Mouse (Mus musculus) monocyte, adult 2 months (primary cell): ENCODE measurements around the gene Msl1.

Source experiments
- DNase-seq, 2 experiments: peaks; one replicate each; pipeline ENCODE4 v3.0.0; 2022; ENCODE audit warnings: low spot score in 2 of 2, low read depth in 1 of 2

Gene Msl1

GRCm38 (mm10) chr11:98837917-98838316 is 42.6 kb downstream of the Msl1 start:
- no peak for DNase-seq

DNA sequence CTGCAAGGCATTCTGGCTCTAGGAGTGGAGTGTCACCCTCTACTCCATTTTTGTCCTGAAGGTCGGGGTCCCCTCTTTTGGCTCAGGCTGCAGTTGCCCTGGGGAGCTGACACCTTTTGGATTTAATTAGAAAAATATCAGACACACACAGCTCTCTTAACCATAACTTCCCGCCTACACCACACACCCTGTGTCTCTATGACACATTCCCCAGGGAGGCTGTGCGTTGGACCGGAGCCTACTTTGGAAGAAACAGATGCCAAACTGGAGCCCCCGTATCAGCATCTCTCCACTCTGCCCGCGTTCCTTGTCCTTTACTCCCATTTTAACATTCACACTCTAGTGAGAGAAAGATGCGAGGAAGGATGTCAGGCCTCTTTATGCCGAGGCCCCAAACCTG is 43.2 kb downstream of the Msl1 start:
- no peak for DNase-seq

GRCm38 (mm10) chr11:98839402-98839801 is 44.1 kb downstream of the Msl1 start:
- DNase-seq: no peak

GRCm38 (mm10) chr11:98839897-98840296 is 44.6 kb downstream of the Msl1 start:
- no peak for DNase-seq

DNA sequence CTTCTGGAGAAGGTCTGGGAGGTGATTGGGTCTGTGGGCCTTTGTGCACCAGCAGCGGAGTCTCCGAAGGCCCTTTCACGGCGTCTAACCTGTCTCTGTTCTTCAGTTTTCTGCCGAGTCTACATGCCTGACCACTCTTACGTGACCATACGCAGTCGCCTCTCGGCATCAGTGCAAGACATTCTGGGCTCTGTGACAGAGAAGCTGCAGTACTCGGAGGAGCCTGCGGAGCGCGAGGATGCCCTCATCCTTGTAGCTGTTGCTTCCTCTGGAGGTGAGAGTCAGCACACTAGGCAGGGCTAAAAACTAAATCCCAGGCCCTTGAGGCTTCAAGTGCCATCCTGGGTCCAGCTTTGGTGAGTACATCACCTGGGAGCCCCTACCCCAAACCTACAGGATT is 50.7 kb downstream of the Msl1 start:
- no peak for DNase-seq

GRCm38 (mm10) chr11:98846865-98847604 is 51.7 kb downstream of the Msl1 start:
- DNase-seq: no peak

DNA sequence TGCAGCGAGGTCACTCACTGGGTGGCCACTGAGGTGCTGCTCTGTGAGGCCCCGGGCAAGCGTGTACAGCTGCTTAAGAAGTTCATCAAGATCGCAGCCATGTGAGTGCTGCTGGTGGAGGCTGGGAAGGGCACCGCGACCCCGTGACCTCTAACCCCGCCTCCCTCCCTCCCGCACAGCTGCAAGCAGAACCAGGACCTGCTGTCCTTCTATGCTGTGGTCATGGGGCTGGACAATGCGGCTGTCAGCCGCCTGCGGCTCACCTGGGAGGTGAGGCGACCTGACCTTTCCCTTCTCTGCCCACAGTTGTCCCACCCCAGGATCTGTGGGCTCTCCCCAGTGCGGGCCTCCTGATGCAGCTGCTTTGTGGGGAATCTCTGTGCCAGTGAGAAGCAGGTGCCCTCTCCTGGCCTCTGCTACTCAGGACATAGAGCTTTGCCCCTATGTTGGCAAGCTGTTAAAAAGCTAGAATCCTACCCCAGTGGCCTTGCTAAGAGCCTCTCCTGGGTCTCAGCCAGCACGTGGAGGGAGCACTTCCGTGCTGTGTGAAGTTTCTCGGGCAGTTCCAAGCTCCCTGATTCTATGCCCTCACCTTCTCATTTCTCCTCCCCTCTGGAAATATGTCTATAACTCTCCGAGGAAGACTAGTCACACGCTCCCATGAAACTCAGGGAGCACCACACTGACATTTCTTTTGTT is 54.0 kb downstream of the Msl1 start:
- no peak for DNase-seq

DNA sequence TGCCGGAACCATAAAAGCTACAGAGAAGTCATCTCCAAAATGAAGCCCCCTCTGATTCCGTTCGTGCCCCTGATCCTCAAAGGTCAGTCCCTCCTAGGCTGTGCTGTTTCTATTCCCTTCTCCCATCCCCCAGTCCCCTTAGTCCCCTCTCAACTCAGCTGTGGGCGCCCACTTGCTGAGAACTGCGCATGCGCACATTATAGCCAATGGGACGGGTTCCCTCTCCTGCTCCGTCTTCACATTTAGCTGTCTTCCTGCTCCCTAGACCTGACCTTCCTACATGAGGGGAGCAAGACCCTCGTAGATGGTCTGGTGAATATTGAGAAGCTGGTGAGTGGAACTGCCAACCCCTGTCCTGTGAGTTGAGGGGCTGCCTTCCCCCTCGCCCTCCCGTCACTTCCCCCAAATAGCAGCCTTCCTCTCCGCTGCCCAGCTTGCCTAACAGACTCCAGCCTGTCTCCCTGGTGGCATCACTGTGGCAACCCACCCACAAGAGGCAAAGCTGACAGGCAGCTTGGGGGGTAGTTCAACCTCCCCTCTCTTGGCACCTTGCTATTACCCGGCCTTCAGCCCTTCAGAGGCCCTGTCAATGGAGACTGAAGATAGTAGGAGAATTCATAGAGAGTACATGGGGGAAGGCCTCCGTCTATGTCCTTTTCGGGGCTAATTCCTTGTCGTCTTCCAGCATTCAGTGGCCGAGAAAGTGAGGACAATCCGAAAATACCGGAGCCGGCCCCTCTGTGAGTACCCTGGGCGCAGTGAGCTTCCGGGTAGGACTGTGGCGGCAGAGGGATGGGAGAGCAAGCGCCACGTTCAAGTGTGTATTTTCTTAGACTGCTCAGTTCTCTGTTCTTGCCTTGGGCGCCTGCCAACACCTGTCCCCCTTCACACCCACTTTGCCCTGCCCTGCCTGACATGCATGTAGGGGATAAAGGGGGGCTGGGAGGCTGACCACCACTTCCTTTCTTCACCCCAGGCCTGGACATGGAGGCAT is 55.1 kb downstream of the Msl1 start:
- no peak for DNase-seq

DNA sequence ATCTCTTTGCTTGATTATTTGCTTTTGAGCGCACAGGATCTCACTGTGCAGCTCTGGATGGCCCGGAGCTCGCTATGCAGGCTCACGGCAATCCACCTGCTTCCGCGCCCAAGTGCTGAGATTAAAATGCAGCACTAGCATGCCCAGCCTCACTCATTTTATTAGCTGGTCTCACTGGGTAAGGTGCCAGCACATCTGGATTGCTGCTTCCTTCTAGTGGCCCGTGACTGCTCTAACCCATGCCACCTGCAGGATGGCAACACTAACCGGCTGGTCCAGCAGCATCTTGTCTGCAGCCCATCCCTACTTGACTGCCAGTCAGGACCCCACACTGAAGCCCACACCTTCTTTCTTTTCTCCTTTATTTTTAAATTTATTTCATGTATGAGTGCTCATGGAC is 58.8 kb downstream of the Msl1 start:
- no peak for DNase-seq

- DNase-seq: no peak
These were observed 59.3 kb downstream of the Msl1 start for GRCm38 (mm10) chr11:98854659-98855058.
